Mouse (Mus musculus) spleen, postnatal 14 days (tissue): ENCODE data around the gene Klhl8.

Experiments
- DNase-seq, 2 experiments: peaks; one replicate each; pipeline ENCODE4 v3.0.0; 2021 to 2022; ENCODE audit warnings: low spot score in 2 of 2

The Klhl8 gene

GRCm38 (mm10) chr5:103916595-103917356, 5.7 kb upstream of the Klhl8 start:
- no peak for DNase-seq

- no peak for DNase-seq
Measured at GRCm38 (mm10) chr5:103914335-103915226, 3.5 kb upstream of the Klhl8 start.

- no peak for DNase-seq
Measured at GRCm38 (mm10) chr5:103913150-103913549, 2.1 kb upstream of the Klhl8 start.

- no peak for DNase-seq
Measured at GRCm38 (mm10) chr5:103911555-103911954, 496 bp upstream of the Klhl8 start.

GRCm38 (mm10) chr5:103910156-103910555, 903 bp downstream of the Klhl8 start:
- no peak for DNase-seq

- no peak for DNase-seq
Measured at GRCm38 (mm10) chr5:103909466-103909865, 1.6 kb downstream of the Klhl8 start.

GRCm38 (mm10) chr5:103908851-103909250, 2.2 kb downstream of the Klhl8 start:
- DNase-seq: no peak

- DNase-seq: no peak
Measured at GRCm38 (mm10) chr5:103907844-103908243, 3.2 kb downstream of the Klhl8 start.

GRCm38 (mm10) chr5:103906173-103906572, 4.9 kb downstream of the Klhl8 start:
- DNase-seq: no peak

GRCm38 (mm10) chr5:103898310-103898709, 12.7 kb downstream of the Klhl8 start:
- no peak for DNase-seq

- no peak for DNase-seq
Measured at GRCm38 (mm10) chr5:103889766-103890165, 21.3 kb downstream of the Klhl8 start.

GRCm38 (mm10) chr5:103863759-103864158, 47.3 kb downstream of the Klhl8 start:
- no peak for DNase-seq

GRCm38 (mm10) chr5:103860622-103861021, 50.4 kb downstream of the Klhl8 start:
- DNase-seq: no peak

- no peak for DNase-seq
Measured at GRCm38 (mm10) chr5:103857151-103857550, 53.9 kb downstream of the Klhl8 start.

- DNase-seq: peak in 1 of 2 experiments; percentile 26
Measured at GRCm38 (mm10) chr5:103856286-103857009, 54.6 kb downstream of the Klhl8 start.

- DNase-seq: no peak
Measured at GRCm38 (mm10) chr5:103855483-103856211, 55.4 kb downstream of the Klhl8 start.

GRCm38 (mm10) chr5:103854807-103855194, 56.3 kb downstream of the Klhl8 start:
- no peak for DNase-seq

GRCm38 (mm10) chr5:103854041-103854806, 56.8 kb downstream of the Klhl8 start:
- DNase-seq: no peak

GRCm38 (mm10) chr5:103852756-103853549, 58.1 kb downstream of the Klhl8 start:
- DNase-seq: no peak

GRCm38 (mm10) chr5:103848546-103848945, 62.5 kb downstream of the Klhl8 start:
- DNase-seq: no peak
